Mouse (Mus musculus) erythroblast, embryonic 14.5 days (primary cell): ENCODE data around the gene Dlk2.

Source experiments
- GATA1 ChIP-seq: IDR thresholded peaks from 2 replicates; pipeline ENCODE4 v1.6.1; 2012; ENCODE audit warnings: low read length, inconsistent platforms, mixed read lengths
- TAL1 ChIP-seq: IDR thresholded peaks from 3 replicates; pipeline ENCODE4 v1.6.1; 2012; ENCODE audit warnings: low read length, inconsistent platforms, mixed read lengths

DNA sequence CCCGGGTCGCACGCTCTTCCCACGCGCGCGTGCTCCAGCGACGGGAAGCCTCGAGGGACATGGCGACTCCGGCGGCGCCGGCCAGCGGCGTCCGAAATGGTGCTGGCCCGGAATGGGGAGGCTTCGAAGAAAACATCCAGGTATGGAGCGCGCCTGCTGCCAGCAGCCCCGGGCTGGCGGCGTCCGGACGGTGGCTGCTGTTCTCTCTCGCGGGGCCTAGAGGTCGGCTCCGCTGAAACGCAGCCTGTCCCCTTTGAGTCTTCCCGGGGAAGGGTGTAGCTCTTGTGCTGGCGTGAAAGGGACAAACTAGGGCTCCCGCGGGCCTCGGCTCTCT lies 49.1 kb upstream of the Dlk2 start:
- TF ChIP-seq GATA1 (no peak), TAL1 (no peak)
